ENCODE assay signal across 21 mouse cellular contexts in the genomic region with DNA sequence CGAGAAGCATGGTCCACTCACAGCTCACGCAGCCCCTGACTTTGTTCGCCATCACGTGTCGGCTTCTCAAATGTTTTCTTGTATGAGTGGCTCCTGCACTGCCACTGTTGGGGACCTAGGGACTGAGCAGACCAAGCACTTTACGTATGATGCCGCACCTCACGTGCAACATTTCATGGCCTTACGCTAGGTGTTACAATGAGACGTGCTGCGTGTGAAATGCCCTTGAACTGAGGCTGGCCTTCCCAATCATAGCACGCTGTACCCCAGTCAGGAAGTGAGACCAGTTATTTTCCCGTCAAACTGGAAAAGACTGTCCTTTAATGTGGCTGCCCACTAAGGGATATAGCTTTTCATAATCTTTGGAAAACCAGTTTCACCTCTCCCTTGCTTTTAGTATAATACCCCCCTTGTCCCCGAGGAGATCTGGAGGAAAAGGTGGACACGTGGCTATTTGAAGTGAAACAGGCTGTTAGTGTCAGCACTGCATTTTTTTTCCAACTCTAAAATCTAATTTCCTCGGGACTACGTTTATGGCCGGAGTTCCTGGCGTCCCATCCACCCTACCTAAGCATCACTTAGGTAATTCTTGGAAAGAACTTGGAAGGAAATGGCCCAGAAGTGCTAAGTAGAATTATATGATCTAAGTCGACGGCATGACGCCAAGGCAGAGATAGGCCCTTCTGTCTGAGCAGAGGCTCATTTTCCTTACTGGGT. TPM values are rescaled to one million over a fixed set of nuclear protein-coding genes. Genes with fewer than 3 reads are reported as not detected.
DNase-seq lines count a peak whose midpoint lies in the region; ATAC-seq lines count a peak whose summit lies in the region.
"Had no signal": no experiment of that assay in that cellular context is flagged by ENCODE, and none has a peak within 500 bp of the region (broad histone marks: within the 10 kb centered on the region; RNA-seq: fewer than 3 reads in every experiment).

No protein-coding gene starts in this region.

- H3K27ac ChIP-seq in heart, embryonic 16.5 days (ENCODE audit: low read length) = no peak overlapping the region
- H3K27ac ChIP-seq in embryonic facial prominence, embryonic 10.5 days (replicated peaks) = peak overlapping the region; percentile 19; the same call in 1 of the 2 replicates
- H3K27ac ChIP-seq in limb, embryonic 13.5 days = peak overlapping the region; percentile 82; the same call in 1 of the 2 replicates
- H3K27ac ChIP-seq in neural tube, embryonic 15.5 days (replicated peaks) = no peak overlapping the region
- H3K27ac ChIP-seq: forebrain, embryonic 12.5 days; hindbrain, embryonic 12.5 days; kidney, postnatal 0 days; liver, embryonic 12.5 days; lung, embryonic 15.5 days had no signal

- H3K27me3 ChIP-seq in heart, embryonic 16.5 days (ENCODE audit: control insufficient read depth, insufficient read depth, low read length) = no peaks in the 10 kb centered on the region
- no peaks in the 10 kb centered on the region for H3K27me3 ChIP-seq in embryonic facial prominence, embryonic 10.5 days (replicated peaks; ENCODE audit: low read depth, poor library complexity, severe bottlenecking)
- no peaks in the 10 kb centered on the region for H3K27me3 ChIP-seq in limb, embryonic 13.5 days
- H3K27me3 ChIP-seq in neural tube, embryonic 15.5 days (replicated peaks) = no peaks in the 10 kb centered on the region
- H3K27me3 ChIP-seq: forebrain, embryonic 12.5 days; hindbrain, embryonic 12.5 days; liver, embryonic 12.5 days; lung, embryonic 15.5 days; Patski had no signal

- H3K9me3 ChIP-seq in heart, embryonic 16.5 days (replicated peaks; ENCODE audit: control insufficient read depth, low read length) = no peaks in the 10 kb centered on the region
- no peaks in the 10 kb centered on the region for H3K9me3 ChIP-seq in embryonic facial prominence, embryonic 10.5 days
- no peaks in the 10 kb centered on the region for H3K9me3 ChIP-seq in limb, embryonic 13.5 days
- H3K9me3 ChIP-seq in neural tube, embryonic 15.5 days (replicated peaks) = no peaks in the 10 kb centered on the region
- H3K9me3 ChIP-seq: forebrain, embryonic 12.5 days; hindbrain, embryonic 12.5 days; liver, embryonic 12.5 days; lung, embryonic 15.5 days had no signal

- peak; percentile 45 for ATAC-seq in heart, embryonic 16.5 days (replicated peaks; ENCODE audit: extremely low read depth, insufficient read depth, low FRiP score)
- ATAC-seq in limb, embryonic 13.5 days (ENCODE audit: low FRiP score, low read depth) = peak; percentile 89
- no peak for ATAC-seq in neural tube, embryonic 15.5 days (ENCODE audit: low FRiP score)
- ATAC-seq: activated CD4-positive, CD25-positive, alpha-beta regulatory T cell, adult 4 months; liver, embryonic 12.5 days; Patski had no signal

- DNase-seq in heart, postnatal 25 days (ENCODE audit: low spot score) = no peak
- peak; percentile 6 for DNase-seq in ZHBTc4 (ENCODE audit: low read depth, low spot score)
- no peak for DNase-seq in embryonic facial prominence, embryonic 10.5 days (ENCODE audit: low spot score)
- DNase-seq in ovary, postnatal 14 days (ENCODE audit: low spot score) = no peak
- DNase-seq: adrenal gland, postnatal 14 days; cerebellum, adult 9-11 months; kidney, adult 18-20 months; retina, postnatal 1 day; right cerebral cortex, postnatal 4 days had no signal

- H3K4me2 ChIP-seq in heart, embryonic 16.5 days (ENCODE audit: low read depth, low read length) = no peak overlapping the region
- H3K4me2 ChIP-seq in limb, embryonic 13.5 days (replicated peaks) = peak overlapping the region; percentile 36
- H3K4me2 ChIP-seq in neural tube, embryonic 15.5 days = no peak overlapping the region
- H3K4me2 ChIP-seq: forebrain, embryonic 12.5 days; hindbrain, embryonic 12.5 days; liver, embryonic 12.5 days; lung, embryonic 15.5 days had no signal

- intact Hi-C loops in heart, postnatal 25 days (cut with DNase I) = no loop called here

- WGBS in heart, embryonic 16.5 days = 72% methylated on average over 22 of the region's 22 CpGs
- 85% methylated on average over 22 of the region's 22 CpGs for WGBS in embryonic facial prominence, embryonic 10.5 days
- 47% methylated on average over 22 of the region's 22 CpGs for WGBS in limb, embryonic 13.5 days
- WGBS in neural tube, embryonic 15.5 days = 90% methylated on average over 22 of the region's 22 CpGs

- H3K36me3 ChIP-seq in heart, embryonic 16.5 days (ENCODE audit: control insufficient read depth, insufficient read depth) = no peaks in the 10 kb centered on the region
- no peaks in the 10 kb centered on the region for H3K36me3 ChIP-seq in embryonic facial prominence, embryonic 10.5 days (replicated peaks)
- no peaks in the 10 kb centered on the region for H3K36me3 ChIP-seq in limb, embryonic 13.5 days
- H3K36me3 ChIP-seq in neural tube, embryonic 15.5 days = no peaks in the 10 kb centered on the region
- H3K36me3 ChIP-seq: forebrain, embryonic 12.5 days; hindbrain, embryonic 12.5 days; liver, embryonic 12.5 days; lung, embryonic 15.5 days had no signal

- no peak overlapping the region for H3K9ac ChIP-seq in heart, embryonic 16.5 days (ENCODE audit: low read length)
- H3K9ac ChIP-seq in limb, embryonic 13.5 days = no peak overlapping the region
- H3K9ac ChIP-seq in neural tube, embryonic 15.5 days (replicated peaks) = no peak overlapping the region
- H3K9ac ChIP-seq: forebrain, embryonic 12.5 days; hindbrain, embryonic 12.5 days; liver, embryonic 12.5 days; lung, embryonic 15.5 days had no signal

- H3K4me1 ChIP-seq in heart, embryonic 16.5 days (ENCODE audit: control insufficient read depth, insufficient read depth, low read length) = 0 out of 2 replicates have a peak, but pooled peaks cover 2% of the 10 kb centered on the region
- H3K4me1 ChIP-seq in embryonic facial prominence, embryonic 10.5 days = peaks cover 14% of the 10 kb centered on the region
- peaks cover 23% of the 10 kb centered on the region for H3K4me1 ChIP-seq in limb, embryonic 13.5 days
- no peaks in the 10 kb centered on the region for H3K4me1 ChIP-seq in neural tube, embryonic 15.5 days
- H3K4me1 ChIP-seq: hindbrain, embryonic 12.5 days; liver, embryonic 12.5 days had no signal

- no peak overlapping the region for H3K4me3 ChIP-seq in heart, embryonic 16.5 days (ENCODE audit: low read length)
- no peak overlapping the region for H3K4me3 ChIP-seq in embryonic facial prominence, embryonic 10.5 days
- H3K4me3 ChIP-seq in limb, embryonic 13.5 days = no peak overlapping the region
- H3K4me3 ChIP-seq in neural tube, embryonic 15.5 days (replicated peaks) = no peak overlapping the region
- H3K4me3 ChIP-seq: forebrain, embryonic 12.5 days; hindbrain, embryonic 12.5 days; liver, embryonic 12.5 days; lung, embryonic 15.5 days had no signal

RNA-seq across cellular contexts. Expression of gene Nfib, which starts 29.4 kb away (rescaled TPM):
- 56.7 and 60.1 TPM in 2 replicates for polyA plus RNA-seq in heart, embryonic 16.5 days (2015; fragmentation: Nextera tagmentation; extraction: Ambion mirVana)
- 100 to 1,000 TPM; 119 to 122 TPM for total RNA-seq in heart, postnatal 25 days (2021)
- polyA plus RNA-seq in embryonic facial prominence, embryonic 10.5 days (2016; fragmentation: Nextera tagmentation; extraction: Ambion mirVana) = 17.3 and 26.7 TPM in 2 replicates
- 119 and 121 TPM in 2 replicates for polyA plus RNA-seq in limb, embryonic 13.5 days (2015; fragmentation: Nextera tagmentation; extraction: Ambion mirVana)
- polyA plus RNA-seq in neural tube, embryonic 15.5 days (2015; fragmentation: Nextera tagmentation; extraction: Ambion mirVana) = 53.9 and 58.4 TPM in 2 replicates
- total RNA-seq: granulocyte monocyte progenitor cell, adult 5-6 weeks; megakaryocyte-erythroid progenitor cell, adult 5-6 weeks had no signal

Comparison
In these comparisons a context has a peak if more than half of its experiments do, and no peak if none do; other contexts are left out.
1. H3K27ac ChIP-seq: peak in embryonic facial prominence, embryonic 10.5 days (single experiment) and limb, embryonic 13.5 days (single experiment); none in heart, embryonic 16.5 days (single experiment) and neural tube, embryonic 15.5 days (single experiment).